Mouse (Mus musculus): ENCODE results near the gene Slirp.

DNA sequence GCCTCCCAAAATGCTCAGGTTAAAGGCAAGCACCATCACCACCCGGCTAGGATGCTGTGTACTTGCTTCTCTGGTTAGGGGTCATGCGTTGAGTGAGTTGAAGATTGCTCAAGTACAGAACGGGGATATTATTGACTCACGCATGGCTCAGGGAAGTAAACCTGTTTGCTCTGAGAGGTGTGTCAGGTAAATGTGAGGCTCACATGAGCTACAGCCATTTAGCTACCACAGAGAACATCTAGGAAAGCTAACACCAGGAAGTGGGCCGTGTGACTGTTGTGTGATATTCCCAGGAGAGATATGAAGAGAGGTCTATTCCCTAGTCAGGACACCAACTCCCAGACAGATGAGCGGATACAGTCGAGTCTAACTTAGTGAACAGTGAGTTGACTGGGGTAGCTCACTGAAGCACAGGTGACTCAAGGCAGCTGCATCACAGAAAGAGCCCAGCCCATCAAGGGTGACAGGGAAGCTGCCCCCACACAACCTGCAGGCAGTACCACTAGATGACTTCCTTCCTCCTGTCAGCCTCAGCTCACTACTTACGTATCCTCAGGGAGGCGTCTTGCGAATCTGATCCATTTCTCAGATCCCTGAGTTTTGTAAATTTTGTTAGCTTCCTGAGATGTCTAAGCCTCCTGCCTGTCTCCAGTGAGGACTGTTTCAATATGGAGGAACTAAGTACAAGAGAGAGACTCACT lies 44.4 kb upstream of the Slirp start:
- TF ChIP-seq CTCF (IDR thresholded peaks at IDR 0.05; ENCODE audit: extremely low read depth, insufficient read length, insufficient replicate concordance, low read depth, low read length) = no peak
- no peak for TF ChIP-seq POLR2A (IDR thresholded peaks at IDR 0.05; ENCODE audit: low read depth, low read length)

Measured in small intestine, adult 2 months (tissue).